ENCODE assay signal across 35 mouse cellular contexts in the genomic region with DNA sequence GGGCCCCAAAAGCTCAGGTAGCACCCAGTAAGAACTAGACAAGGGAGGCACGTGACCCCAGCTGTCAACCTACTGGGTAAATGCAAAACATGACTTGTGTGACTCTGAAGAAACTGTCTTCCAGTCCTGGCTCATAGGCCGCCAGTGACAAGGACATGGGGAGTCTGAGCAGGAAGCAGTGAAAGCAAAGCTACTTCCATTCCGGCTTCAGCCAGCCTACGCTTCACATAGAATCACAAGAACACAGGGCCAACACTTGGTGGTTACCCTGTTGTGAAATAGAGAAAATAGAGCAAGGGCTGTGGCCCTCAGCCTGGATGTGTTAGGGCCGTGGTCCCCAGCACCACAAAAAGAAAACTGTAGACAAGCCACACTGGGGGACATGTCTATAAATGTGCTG.
"Had no signal": no experiment of that assay in that cellular context is flagged by ENCODE, and none has a peak within 500 bp of the region (broad histone marks: within the 10 kb centered on the region; RNA-seq: fewer than 3 reads in every experiment).

No protein-coding gene starts in this region.

- H3K27ac ChIP-seq: heart, embryonic 10.5 days; heart, embryonic 13.5 days; heart, embryonic 15.5 days; hindbrain, embryonic 10.5 days; hindbrain, embryonic 12.5 days; hindbrain, embryonic 13.5 days; hindbrain, embryonic 14.5 days; hindbrain, embryonic 15.5 days; hindbrain, postnatal 0 days; intestine, embryonic 15.5 days; kidney, embryonic 15.5 days; kidney, postnatal 0 days; layer of hippocampus, adult 2 months had no signal

- H3K4me1 ChIP-seq: hindbrain, embryonic 10.5 days; hindbrain, embryonic 12.5 days; hindbrain, embryonic 13.5 days; intestine, embryonic 15.5 days had no signal

- H3K4me3 ChIP-seq: heart, embryonic 10.5 days; heart, embryonic 12.5 days; heart, embryonic 13.5 days; heart, embryonic 15.5 days; hindbrain, embryonic 10.5 days; hindbrain, embryonic 12.5 days; hindbrain, embryonic 13.5 days; hindbrain, embryonic 15.5 days; intestine, embryonic 15.5 days; kidney, embryonic 15.5 days; layer of hippocampus, adult 2 months had no signal

- H3K9ac ChIP-seq: heart, embryonic 12.5 days; heart, embryonic 13.5 days; heart, embryonic 15.5 days; hindbrain, embryonic 12.5 days; hindbrain, embryonic 13.5 days; hindbrain, embryonic 14.5 days; hindbrain, embryonic 15.5 days; intestine, embryonic 15.5 days; kidney, embryonic 15.5 days had no signal

- DNase-seq: heart, postnatal 10 days; heart, postnatal 14 days; heart, postnatal 36 days; heart, postnatal 4 days; kidney, adult 11 months; kidney, adult 18-20 months; kidney, adult 2 months; kidney, adult 8-10 months; kidney, adult 9 months; kidney, postnatal 10 days; kidney, postnatal 14 days; kidney, postnatal 25 days; kidney, postnatal 36 days; kidney, postnatal 4 days; layer of hippocampus, adult 9-11 months; layer of hippocampus, postnatal 36 days had no signal

- H3K9me3 ChIP-seq: heart, embryonic 10.5 days; heart, embryonic 12.5 days; heart, embryonic 13.5 days; heart, embryonic 15.5 days; hindbrain, embryonic 10.5 days; hindbrain, embryonic 12.5 days; hindbrain, embryonic 13.5 days; hindbrain, embryonic 15.5 days; intestine, embryonic 15.5 days; kidney, embryonic 15.5 days had no signal

- H3K27me3 ChIP-seq: heart, embryonic 12.5 days; heart, embryonic 13.5 days; heart, embryonic 15.5 days; hindbrain, embryonic 12.5 days; hindbrain, embryonic 13.5 days; hindbrain, embryonic 15.5 days; intestine, embryonic 15.5 days; kidney, embryonic 15.5 days had no signal

- H3K4me2 ChIP-seq: heart, embryonic 11.5 days; heart, embryonic 12.5 days; heart, embryonic 13.5 days; heart, embryonic 15.5 days; hindbrain, embryonic 12.5 days; hindbrain, embryonic 13.5 days; hindbrain, embryonic 14.5 days; hindbrain, embryonic 15.5 days; intestine, embryonic 15.5 days; kidney, embryonic 15.5 days had no signal

- ATAC-seq: hindbrain, embryonic 16.5 days; hindbrain, postnatal 0 days; inflammation-experienced regulatory T-cells, adult 6 months; intestine, embryonic 15.5 days; intestine, embryonic 16.5 days; intestine, postnatal 0 days had no signal
